Mouse (Mus musculus): Measurements from ENCODE around the gene Exoc2.

Gene Exoc2

GRCm38 (mm10) chr13:30971047-30971446, 2.8 kb downstream of the Exoc2 start:
- DNase-seq (ENCODE audit: low spot score), result no peak

GRCm38 (mm10) chr13:30968311-30968710, 5.6 kb downstream of the Exoc2 start:
- no peak for DNase-seq (ENCODE audit: low spot score)

GRCm38 (mm10) chr13:30966507-30966911, 7.4 kb downstream of the Exoc2 start:
- DNase-seq (ENCODE audit: low spot score), result no peak

- no peak for DNase-seq (ENCODE audit: low spot score)
These were observed 12.0 kb downstream of the Exoc2 start for GRCm38 (mm10) chr13:30961932-30962331.

- DNase-seq (ENCODE audit: low spot score), result peak; percentile 58
These were observed 13.2 kb downstream of the Exoc2 start for GRCm38 (mm10) chr13:30960714-30961113.

GRCm38 (mm10) chr13:30953580-30953979, 20.3 kb downstream of the Exoc2 start:
- DNase-seq (ENCODE audit: low spot score), result no peak

- no peak for DNase-seq (ENCODE audit: low spot score)
These were observed 21.8 kb downstream of the Exoc2 start for GRCm38 (mm10) chr13:30952044-30952443.

GRCm38 (mm10) chr13:30949181-30949580, 24.7 kb downstream of the Exoc2 start:
- no peak for DNase-seq (ENCODE audit: low spot score)

- no peak for DNase-seq (ENCODE audit: low spot score)
These were observed 26.4 kb downstream of the Exoc2 start, which contains the start of gene Hus1b for GRCm38 (mm10) chr13:30947540-30947939. Gene Hus1b (minus strand): TSS chr13:30947759.

- no peak for DNase-seq (ENCODE audit: low spot score)
These were observed 26.8 kb downstream of the Exoc2 start for GRCm38 (mm10) chr13:30947129-30947528.

GRCm38 (mm10) chr13:30945788-30946187, 28.1 kb downstream of the Exoc2 start:
- DNase-seq (ENCODE audit: low spot score), result no peak

GRCm38 (mm10) chr13:30932972-30933371, 40.9 kb downstream of the Exoc2 start:
- no peak for DNase-seq (ENCODE audit: low spot score)

- DNase-seq (ENCODE audit: low spot score), result peak; percentile 47
These were observed 42.3 kb downstream of the Exoc2 start for GRCm38 (mm10) chr13:30931613-30932012.

GRCm38 (mm10) chr13:30929119-30929518, 44.8 kb downstream of the Exoc2 start:
- DNase-seq (ENCODE audit: low spot score), result peak; percentile 18

- DNase-seq (ENCODE audit: low spot score), result no peak
These were observed 49.6 kb downstream of the Exoc2 start for GRCm38 (mm10) chr13:30924269-30924668.

GRCm38 (mm10) chr13:30921914-30922313, 52.0 kb downstream of the Exoc2 start:
- no peak for DNase-seq (ENCODE audit: low spot score)

GRCm38 (mm10) chr13:30913757-30914156, 60.1 kb downstream of the Exoc2 start:
- DNase-seq (ENCODE audit: low spot score), result no peak

GRCm38 (mm10) chr13:30913028-30913427, 60.9 kb downstream of the Exoc2 start:
- no peak for DNase-seq (ENCODE audit: low spot score)

- DNase-seq (ENCODE audit: low spot score), result no peak
These were observed 61.8 kb downstream of the Exoc2 start for GRCm38 (mm10) chr13:30911931-30912625.

- no peak for DNase-seq (ENCODE audit: low spot score)
These were observed 63.0 kb downstream of the Exoc2 start for GRCm38 (mm10) chr13:30910889-30911288.

GRCm38 (mm10) chr13:30902286-30902685, 71.6 kb downstream of the Exoc2 start:
- DNase-seq (ENCODE audit: low spot score), result no peak

GRCm38 (mm10) chr13:30901387-30902041, 72.4 kb downstream of the Exoc2 start:
- DNase-seq (ENCODE audit: low spot score), result peak; percentile 13

GRCm38 (mm10) chr13:30894015-30894634, 79.8 kb downstream of the Exoc2 start:
- DNase-seq (ENCODE audit: low spot score), result no peak

All from c-Kit-positive CD71-positive TER-119-positive erythroid progenitor cells, embryonic 14.5 days (primary cell).